Mouse (Mus musculus) CH12.LX (cell line): Measurements from ENCODE around the gene Med24. TPM values are rescaled to one million over a fixed set of nuclear protein-coding genes. Genes with fewer than 3 reads are reported as not detected.
A peak's percentile ranks its signal among the peaks of the same experiment; 100 is the strongest.
"Not testable (repeated sequence)": the region's sequence is repeated elsewhere in the genome, so short reads cannot be mapped to it uniquely, and the experiment has no call there.

Source experiments
- DNase-seq: peaks from one replicate; pipeline ENCODE4 v3.0.0-alpha.2; 2013; ENCODE audit errors: extremely low read depth
- H3K27ac ChIP-seq: 2 replicates; pipeline ENCODE4 v1.5.1; 2012; ENCODE audit warnings: low read depth, mild to moderate bottlenecking, control low read depth, moderate library complexity; ENCODE audit not compliant: insufficient read depth
- H3K27me3 ChIP-seq: replicated peaks from 2 replicates; pipeline ENCODE3; 2012; ENCODE audit warnings: inconsistent platforms
- H3K36me3 ChIP-seq, 2 experiments: replicated peaks in 1 of 2; 2 replicates each; pipeline versions ENCODE3 to v1.6.1; 2012; ENCODE audit warnings: inconsistent platforms in 1 of 2, low read length in 1 of 2, mild to moderate bottlenecking in 1 of 2, mixed read lengths in 1 of 2, moderate library complexity in 1 of 2; ENCODE audit not compliant: control insufficient read depth in 1 of 2, insufficient read depth in 1 of 2
- H3K4me1 ChIP-seq, 2 experiments: 2 replicates each; pipeline ENCODE4 v1.6.1; 2012; ENCODE audit warnings: inconsistent platforms in 1 of 2, moderate library complexity in 1 of 2; ENCODE audit not compliant: insufficient read depth in 2 of 2, control insufficient read depth in 1 of 2
- H3K4me2 ChIP-seq: 2 replicates; pipeline ENCODE4 v1.6.1; 2012; ENCODE audit warnings: low read depth, mild to moderate bottlenecking, control low read depth; ENCODE audit not compliant: poor library complexity, insufficient read depth, severe bottlenecking
- H3K4me3 ChIP-seq, 3 experiments: fragments of 150-350 bp in 1 of 3; sonication (generic) in 1 of 3; replicated peaks in 1 of 3; 2 replicates each; pipeline versions ENCODE3 to v1.5.1; 2011 to 2012; ENCODE audit warnings: low read depth in 2 of 3, low read length in 2 of 3, mild to moderate bottlenecking in 2 of 3, moderate library complexity in 2 of 3, control low read depth in 1 of 3, improper control_type of control experiment in 1 of 3, inconsistent platforms in 1 of 3, mixed read lengths in 1 of 3; ENCODE audit not compliant: poor library complexity in 1 of 3
- H3K79me2 ChIP-seq: replicated peaks from 2 replicates; pipeline ENCODE4 v1.6.1; 2012; ENCODE audit warnings: mild to moderate bottlenecking, moderate library complexity; ENCODE audit not compliant: control insufficient read depth, poor library complexity, insufficient read depth, severe bottlenecking; ENCODE audit errors: extremely low read depth
- H3K9ac ChIP-seq: 2 replicates; pipeline ENCODE4 v1.6.1; 2012; ENCODE audit warnings: low read depth, mild to moderate bottlenecking, control low read depth, moderate library complexity; ENCODE audit not compliant: insufficient read depth
- H3K9me3 ChIP-seq: replicated peaks from 2 replicates; pipeline ENCODE3; 2012; ENCODE audit warnings: low read length, inconsistent platforms, mixed read lengths
- CTCF ChIP-seq, 2 experiments: IDR thresholded peaks in 1 of 2; conservative IDR thresholded peaks in 1 of 2; 2 replicates each; pipeline ENCODE4 v1.5.1; 2011 to 2012; ENCODE audit warnings: low read depth in 2 of 2, low read length in 2 of 2, improper control_type of control experiment in 1 of 2, inconsistent platforms in 1 of 2, mild to moderate bottlenecking in 1 of 2, moderate library complexity in 1 of 2
- IRF4 ChIP-seq: IDR thresholded peaks from 2 replicates; pipeline ENCODE4 v1.6.1; 2014; ENCODE audit warnings: low read depth, mild to moderate bottlenecking, inconsistent platforms, low read length, improper control_type of control experiment
- KAT2A ChIP-seq: IDR thresholded peaks from 2 replicates; pipeline ENCODE4 v1.6.1; 2012; ENCODE audit warnings: low read length, improper control_type of control experiment, inconsistent platforms; ENCODE audit not compliant: insufficient replicate concordance
- MXI1 ChIP-seq: IDR thresholded peaks from 2 replicates; pipeline ENCODE4 v1.6.1; 2011; ENCODE audit warnings: mild to moderate bottlenecking, low read depth, low read length, improper control_type of control experiment
- POLR2A ChIP-seq: IDR thresholded peaks from 2 replicates; pipeline ENCODE4 v1.6.1; 2011; ENCODE audit warnings: low read depth, mild to moderate bottlenecking, improper control_type of control experiment, low read length
- ZNF384 ChIP-seq: IDR thresholded peaks from 2 replicates; pipeline ENCODE4 v1.6.1; 2012; ENCODE audit warnings: low read depth, low read length, improper control_type of control experiment, inconsistent platforms
- dilution Hi-C: fragments of 300-500 bp; cut with MboI; formaldehyde crosslinking; loops from 2 replicates; pipeline ENCODE4 v1.14.3; 2020; ENCODE audit warnings: low sequenced_read_pairs; ENCODE audit not compliant: extremely low pct_unique_long_range_greater_than_20kb, extremely low pct_ligation_motif_present
- in situ Hi-C: fragments of 300-500 bp; cut with MboI; formaldehyde crosslinking; loops from 3 replicates; pipeline ENCODE4 v1.14.3; 2019; ENCODE audit warnings: low sequenced_read_pairs, low pct_ligation_motif_present, low pct_unique_long_range_greater_than_20kb, mixed read lengths
- polyA plus RNA-seq: library from polyadenylated mRNA; unstranded; fragments of >175 nt; gene quantifications from 2 replicates; pipeline ENCODE4 v1.2.1, GENCODE M21; 2012; ENCODE audit warnings: low read depth; ENCODE audit not compliant: insufficient read length
- total RNA-seq, 2 experiments: library from RNA; depleted of rRNA; stranded (reverse); fragments of 300-350 nt in 1 of 2; fragments of >200 nt in 1 of 2; gene quantifications; 2 replicates each; pipeline ENCODE4 v1.2.3; 2012 to 2014

The Med24 gene
- total and polyA plus RNA-seq, 3 experiments, result 30.9 to 78.8 (median 48.6) TPM

GRCm38 (mm10) chr11:98681786-98682745 is 47.2 kb downstream of the Med24 start, which contains the start of gene Psmd3 (continued):
- TF ChIP-seq KAT2A, result peak; percentile 98

DNA sequence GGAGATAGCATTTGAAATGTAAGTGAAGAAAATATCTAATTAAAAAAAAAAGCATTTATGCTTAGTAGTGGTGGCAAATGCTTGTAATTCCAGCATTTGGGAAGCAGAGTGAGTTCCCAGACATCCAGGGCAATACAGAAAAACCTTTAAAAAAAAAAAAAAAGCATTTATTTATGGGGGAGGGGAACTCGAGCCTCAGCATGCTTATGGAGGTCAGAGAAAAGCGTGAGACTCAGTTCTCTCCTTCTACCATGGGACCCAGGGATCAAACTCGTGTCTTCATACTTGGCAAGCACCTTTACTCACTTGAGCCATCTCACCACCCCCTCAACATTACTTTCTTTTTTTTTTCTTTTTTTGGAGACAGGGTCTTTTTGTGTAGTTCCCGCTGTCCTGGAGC is 48.0 kb downstream of the Med24 start:
- Histone ChIP-seq H3K4me2 (peak overlapping the region; percentile 86), H3K4me1 (peaks cover 16 to 33% of the 10 kb centered on the region in 2 experiments), H3K9ac (peak overlapping the region; percentile 66; the same call in 1 of the 2 replicates), H3K9me3 (no peaks in the 10 kb centered on the region), H3K27me3 (peaks cover 26% of the 10 kb centered on the region), H3K79me2 (peaks cover 29% of the 10 kb centered on the region), H3K4me3 (no peak overlapping the region), H3K27ac (no peak overlapping the region), H3K36me3 (peaks cover 13 to 21% of the 10 kb centered on the region in 2 experiments)
- in situ Hi-C loops (no loop called here), dilution Hi-C loops (no loop called here)
- 0 out of 2 replicates have a peak, but pooled peaks have one; percentile 7 for TF ChIP-seq IRF4
- no peak; the same call in 1 of the 2 replicates for TF ChIP-seq MXI1
- TF ChIP-seq ZNF384, result peak; percentile 32
- TF ChIP-seq POLR2A, result no peak
- no peak for DNase-seq

DNA sequence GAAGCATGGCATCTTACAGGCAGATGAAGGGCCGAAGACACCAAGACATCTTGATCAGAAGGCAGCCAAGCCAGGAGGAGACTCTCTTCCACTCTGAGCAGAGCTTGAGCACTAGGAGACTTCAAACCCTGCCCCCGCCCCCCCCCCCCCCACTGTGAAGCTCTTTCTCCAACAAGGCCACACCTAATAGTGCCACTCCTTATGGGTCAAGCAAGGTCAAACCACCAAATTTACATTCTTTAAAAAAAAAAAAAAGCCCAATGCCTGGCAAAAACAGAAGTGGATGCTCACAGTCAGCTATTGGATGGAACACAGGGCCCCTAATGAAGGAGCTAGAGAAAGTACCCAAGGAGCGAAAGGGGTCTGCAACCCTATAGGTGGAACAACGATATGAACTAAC is 48.6 kb downstream of the Med24 start:
- not testable (repeated sequence) for H3K4me3 ChIP-seq
- peaks cover 29% of the 10 kb centered on the region for H3K79me2 ChIP-seq
- peak; percentile 89 for TF ChIP-seq ZNF384
- TF ChIP-seq, all 38 proteins: peak for 1; not testable (repeated sequence) for 37
- H3K9me3 ChIP-seq, dilution Hi-C loops, in situ Hi-C loops, H3K9ac ChIP-seq, H3K27ac ChIP-seq: not testable (repeated sequence)
- Histone ChIP-seq H3K4me1 (peaks cover 18 to 39% of the 10 kb centered on the region in 2 experiments), H3K4me2 (0 out of 2 replicates have a peak overlapping the region, but pooled peaks have one; percentile 19), H3K27me3 (peaks cover 30% of the 10 kb centered on the region), H3K36me3 (peaks cover 7 to 15% of the 10 kb centered on the region in 2 experiments)
- peak; percentile 38 for DNase-seq

DNA sequence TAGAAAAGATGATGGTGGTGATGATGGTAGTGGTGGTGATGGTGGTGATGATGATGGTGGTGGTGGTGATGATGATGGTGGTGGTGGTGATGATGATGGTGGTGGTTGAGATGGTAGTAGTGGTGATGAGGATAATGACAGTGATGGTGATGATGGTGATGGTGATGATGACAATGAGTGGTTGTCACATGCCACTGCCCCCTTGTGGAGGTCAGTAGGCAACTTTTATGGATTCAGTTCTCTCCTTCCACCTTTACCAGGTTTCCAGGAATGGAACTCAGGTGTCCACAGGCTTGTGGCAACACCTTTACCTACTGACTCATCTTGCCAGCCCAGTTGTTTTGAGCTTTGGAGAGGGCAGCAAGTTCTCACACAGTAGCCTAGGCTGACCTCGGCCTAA is 49.2 kb downstream of the Med24 start:
- in situ Hi-C loops, result no loop called here

More for the DNA sequence above, 49.2 kb downstream of the Med24 start:
- no peak overlapping the region for H3K27ac ChIP-seq
- TF ChIP-seq ZNF384, result no peak
- TF ChIP-seq CTCF (conservative IDR thresholded peaks at IDR 0.05 in 1 of 2, IDR thresholded peaks at IDR 0.05 in 1 of 2; ENCODE audit: low read depth in 2 of 2, low read length in 2 of 2), result peak; percentile 9 to 63; a peak in 2 of 4 replicates
- TF ChIP-seq, all 38 proteins: peak for 1
- H3K4me2 ChIP-seq, result no peak overlapping the region
- peaks cover 2 to 9% of the 10 kb centered on the region in 2 experiments for H3K36me3 ChIP-seq
- peaks cover 18 to 41% of the 10 kb centered on the region in 2 experiments for H3K4me1 ChIP-seq
- H3K79me2 ChIP-seq, result peaks cover 25% of the 10 kb centered on the region
- H3K9me3 ChIP-seq, result no peaks in the 10 kb centered on the region
- H3K4me3 ChIP-seq, result no peak overlapping the region
- H3K9ac ChIP-seq, result no peak overlapping the region
- dilution Hi-C loops, result no loop called here
- H3K27me3 ChIP-seq, result peaks cover 30% of the 10 kb centered on the region
- no peak for DNase-seq
